Mouse (Mus musculus): ENCODE measurements around the gene Daam2. TPM values are rescaled to one million over a fixed set of nuclear protein-coding genes. Genes with fewer than 3 reads are reported as not detected.

Gene Daam2
- polyA plus RNA-seq, 1 experiment: 13.2 TPM

DNA sequence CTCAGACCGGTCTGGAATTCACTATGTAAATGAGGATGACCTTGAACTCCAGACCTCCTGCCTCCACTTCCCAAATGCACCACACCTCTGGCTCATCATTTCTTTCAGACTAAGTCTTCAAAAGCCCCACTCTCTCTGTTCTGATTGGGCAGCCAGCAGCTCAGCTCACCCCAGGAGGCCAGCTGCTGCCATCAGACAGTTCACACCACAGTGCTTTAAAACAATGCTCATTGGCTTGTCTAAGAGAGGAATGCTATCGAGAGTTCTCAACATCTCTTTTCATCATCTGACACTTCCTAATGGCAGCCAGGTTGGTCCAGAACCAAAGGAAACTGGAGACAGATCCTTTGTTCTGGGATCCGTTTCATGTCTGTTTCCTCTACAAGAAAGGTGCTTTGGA, 66.0 kb downstream of the Daam2 start:
- Histone ChIP-seq H3K27me3 (replicated peaks; ENCODE audit: control insufficient read depth, insufficient read depth, low read length) (no peaks in the 10 kb centered on the region), H3K27ac (ENCODE audit: insufficient read depth, low read depth, low read length) (no peak overlapping the region), H3K4me3 (ENCODE audit: insufficient read depth, low read depth, low read length) (no peak overlapping the region), H3K36me3 (ENCODE audit: control insufficient read depth, insufficient read depth, low read length) (no peaks in the 10 kb centered on the region), H3K4me1 (ENCODE audit: control insufficient read depth, insufficient read depth, low read length) (no peaks in the 10 kb centered on the region)
- 61% methylated on average over 3 of the region's 3 CpGs for WGBS
- TF ChIP-seq POLR2A (IDR thresholded peaks at IDR 0.05; ENCODE audit: low read depth, low read length): no peak
- no peak for TF ChIP-seq CTCF (conservative IDR thresholded peaks at IDR 0.05; ENCODE audit: insufficient read depth, insufficient read length, low read depth, low read length)
- no peak for DNase-seq

GRCm38 (mm10) chr17:49493276-49493675, 70.9 kb downstream of the Daam2 start:
- TF ChIP-seq CTCF (conservative IDR thresholded peaks at IDR 0.05; ENCODE audit: insufficient read depth, insufficient read length, low read depth, low read length): no peak
- no peaks in the 10 kb centered on the region for H3K27me3 ChIP-seq (replicated peaks; ENCODE audit: control insufficient read depth, insufficient read depth, low read length)
- no peak overlapping the region for H3K4me3 ChIP-seq (ENCODE audit: insufficient read depth, low read depth, low read length)
- H3K36me3 ChIP-seq (ENCODE audit: control insufficient read depth, insufficient read depth, low read length): no peaks in the 10 kb centered on the region
- H3K27ac ChIP-seq (ENCODE audit: insufficient read depth, low read depth, low read length): no peak overlapping the region
- 91% methylated on average over 4 of the region's 4 CpGs for WGBS
- no peaks in the 10 kb centered on the region for H3K4me1 ChIP-seq (ENCODE audit: control insufficient read depth, insufficient read depth, low read length)
- no peak for DNase-seq

DNA sequence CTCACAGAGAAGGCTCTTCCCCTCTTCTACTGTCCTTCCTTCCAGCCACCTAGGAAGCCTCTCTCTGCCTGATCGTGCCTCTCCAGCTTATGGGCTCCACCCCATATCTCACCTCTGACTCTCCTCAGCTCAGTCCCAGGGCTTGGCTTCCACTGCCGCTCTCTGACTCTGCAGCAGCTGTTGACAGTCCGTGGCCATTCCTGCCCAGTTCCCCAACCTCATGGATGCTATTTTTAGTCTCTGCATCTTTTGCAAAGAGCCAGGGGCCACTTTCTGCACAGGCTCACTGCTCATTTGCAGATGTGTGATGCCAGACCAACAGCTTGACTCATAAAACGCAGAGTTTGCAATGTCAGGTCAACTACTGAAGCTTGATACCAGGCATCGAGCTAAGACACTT, 75.0 kb downstream of the Daam2 start:
- peak; percentile 18 for DNase-seq
- Histone ChIP-seq H3K36me3 (ENCODE audit: control insufficient read depth, insufficient read depth, low read length) (no peaks in the 10 kb centered on the region), H3K4me1 (ENCODE audit: control insufficient read depth, insufficient read depth, low read length) (no peaks in the 10 kb centered on the region), H3K27ac (ENCODE audit: insufficient read depth, low read depth, low read length) (no peak overlapping the region), H3K27me3 (replicated peaks; ENCODE audit: control insufficient read depth, insufficient read depth, low read length) (no peaks in the 10 kb centered on the region), H3K4me3 (ENCODE audit: insufficient read depth, low read depth, low read length) (no peak overlapping the region)
- TF ChIP-seq POLR2A (IDR thresholded peaks at IDR 0.05; ENCODE audit: low read depth, low read length) (no peak), CTCF (conservative IDR thresholded peaks at IDR 0.05; ENCODE audit: insufficient read depth, insufficient read length, low read depth, low read length) (no peak)
- 44% methylated on average over 5 of the region's 5 CpGs for WGBS

GRCm38 (mm10) chr17:49484435-49484834, 79.7 kb downstream of the Daam2 start:
- 67% methylated on average over 3 of the region's 3 CpGs for whole genome bisulfite sequencing

DNA sequence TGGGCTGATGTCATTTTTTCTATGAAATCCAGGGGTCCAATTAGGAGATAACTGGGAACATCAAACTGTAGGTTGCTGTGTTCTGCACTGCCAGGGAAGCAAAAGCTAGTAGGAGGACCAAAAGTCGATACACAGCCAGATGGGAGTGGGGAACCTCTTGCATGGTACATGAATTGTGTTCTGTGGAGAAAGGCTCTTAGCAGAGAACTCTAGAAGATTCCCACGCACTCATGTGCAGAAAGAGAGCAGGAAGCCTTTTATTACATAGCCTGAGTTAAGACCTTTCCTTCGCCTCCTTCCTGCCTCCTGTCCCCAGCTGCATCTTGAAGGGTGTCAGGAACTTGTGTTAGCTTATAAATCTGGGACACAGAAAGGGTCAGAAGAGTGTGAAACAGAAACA, 82.3 kb downstream of the Daam2 start:
- H3K27me3 ChIP-seq (replicated peaks; ENCODE audit: control insufficient read depth, insufficient read depth, low read length): no peaks in the 10 kb centered on the region
- no peak for DNase-seq
- no peaks in the 10 kb centered on the region for H3K36me3 ChIP-seq (ENCODE audit: control insufficient read depth, insufficient read depth, low read length)
- no peaks in the 10 kb centered on the region for H3K4me1 ChIP-seq (ENCODE audit: control insufficient read depth, insufficient read depth, low read length)
- TF ChIP-seq POLR2A (IDR thresholded peaks at IDR 0.05; ENCODE audit: low read depth, low read length) (no peak), CTCF (conservative IDR thresholded peaks at IDR 0.05; ENCODE audit: insufficient read depth, insufficient read length, low read depth, low read length) (no peak)
- 47% methylated on average over 3 of the region's 3 CpGs for WGBS
- H3K27ac ChIP-seq (ENCODE audit: insufficient read depth, low read depth, low read length): no peak overlapping the region; the same call in 1 of the 2 replicates
- no peak overlapping the region for H3K4me3 ChIP-seq (ENCODE audit: insufficient read depth, low read depth, low read length)

More at GRCm38 (mm10) chr17:49484435-49484834, 79.7 kb downstream of the Daam2 start:
- H3K4me3 ChIP-seq (ENCODE audit: insufficient read depth, low read depth, low read length): no peak overlapping the region
- DNase-seq: no peak
- no peaks in the 10 kb centered on the region for H3K36me3 ChIP-seq (ENCODE audit: control insufficient read depth, insufficient read depth, low read length)
- H3K27me3 ChIP-seq (replicated peaks; ENCODE audit: control insufficient read depth, insufficient read depth, low read length): no peaks in the 10 kb centered on the region
- TF ChIP-seq POLR2A (IDR thresholded peaks at IDR 0.05; ENCODE audit: low read depth, low read length): no peak
- no peak for TF ChIP-seq CTCF (conservative IDR thresholded peaks at IDR 0.05; ENCODE audit: insufficient read depth, insufficient read length, low read depth, low read length)
- H3K27ac ChIP-seq (ENCODE audit: insufficient read depth, low read depth, low read length): no peak overlapping the region
- H3K4me1 ChIP-seq (ENCODE audit: control insufficient read depth, insufficient read depth, low read length): no peaks in the 10 kb centered on the region

GRCm38 (mm10) chr17:49477370-49477769, 86.8 kb downstream of the Daam2 start:
- TF ChIP-seq CTCF (conservative IDR thresholded peaks at IDR 0.05; ENCODE audit: insufficient read depth, insufficient read length, low read depth, low read length): no peak
- TF ChIP-seq POLR2A (IDR thresholded peaks at IDR 0.05; ENCODE audit: low read depth, low read length): no peak
- Histone ChIP-seq H3K36me3 (ENCODE audit: control insufficient read depth, insufficient read depth, low read length) (no peaks in the 10 kb centered on the region), H3K27me3 (replicated peaks; ENCODE audit: control insufficient read depth, insufficient read depth, low read length) (no peaks in the 10 kb centered on the region), H3K4me3 (ENCODE audit: insufficient read depth, low read depth, low read length) (no peak overlapping the region), H3K27ac (ENCODE audit: insufficient read depth, low read depth, low read length) (no peak overlapping the region), H3K4me1 (ENCODE audit: control insufficient read depth, insufficient read depth, low read length) (no peaks in the 10 kb centered on the region)
- WGBS: 60% methylated on average over 4 of the region's 4 CpGs
- DNase-seq: peak; percentile 77

DNA sequence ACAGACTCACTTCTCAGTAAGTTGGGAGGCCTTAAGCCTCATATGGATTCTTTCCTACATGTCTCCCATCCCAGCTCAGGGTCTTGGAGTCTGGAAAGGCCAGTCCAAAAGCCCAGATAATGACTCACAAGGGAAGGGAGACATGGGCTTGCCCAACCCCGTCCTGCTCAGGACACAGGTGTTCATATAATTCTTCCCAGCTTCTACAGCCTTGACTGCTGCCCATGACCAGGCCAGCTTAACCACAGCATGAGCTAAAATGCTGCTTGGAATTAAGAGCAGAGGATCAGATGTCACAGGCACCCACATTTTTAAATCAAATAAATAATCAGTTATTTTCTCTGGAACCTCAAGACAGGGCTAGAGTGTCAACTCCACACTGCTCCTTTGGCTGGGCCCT, 89.0 kb downstream of the Daam2 start:
- no peak for TF ChIP-seq POLR2A (IDR thresholded peaks at IDR 0.05; ENCODE audit: low read depth, low read length)
- TF ChIP-seq CTCF (conservative IDR thresholded peaks at IDR 0.05; ENCODE audit: insufficient read depth, insufficient read length, low read depth, low read length): no peak
- Histone ChIP-seq H3K4me3 (ENCODE audit: insufficient read depth, low read depth, low read length) (no peak overlapping the region), H3K27ac (ENCODE audit: insufficient read depth, low read depth, low read length) (no peak overlapping the region), H3K27me3 (replicated peaks; ENCODE audit: control insufficient read depth, insufficient read depth, low read length) (no peaks in the 10 kb centered on the region), H3K4me1 (ENCODE audit: control insufficient read depth, insufficient read depth, low read length) (no peaks in the 10 kb centered on the region), H3K36me3 (ENCODE audit: control insufficient read depth, insufficient read depth, low read length) (no peaks in the 10 kb centered on the region)
- no peak for DNase-seq
- 87% methylated on average over 1 of the region's 1 CpGs for WGBS

GRCm38 (mm10) chr17:49474051-49474450, 90.1 kb downstream of the Daam2 start:
- TF ChIP-seq CTCF (conservative IDR thresholded peaks at IDR 0.05; ENCODE audit: insufficient read depth, insufficient read length, low read depth, low read length): no peak
- TF ChIP-seq POLR2A (IDR thresholded peaks at IDR 0.05; ENCODE audit: low read depth, low read length): no peak
- Histone ChIP-seq H3K27ac (ENCODE audit: insufficient read depth, low read depth, low read length) (no peak overlapping the region), H3K4me1 (ENCODE audit: control insufficient read depth, insufficient read depth, low read length) (no peaks in the 10 kb centered on the region), H3K27me3 (replicated peaks; ENCODE audit: control insufficient read depth, insufficient read depth, low read length) (no peaks in the 10 kb centered on the region), H3K4me3 (ENCODE audit: insufficient read depth, low read depth, low read length) (no peak overlapping the region), H3K36me3 (ENCODE audit: control insufficient read depth, insufficient read depth, low read length) (no peaks in the 10 kb centered on the region)
- 73% methylated on average over 4 of the region's 4 CpGs for WGBS
- no peak for DNase-seq
